Mouse (Mus musculus) embryonic stem cell, embryonic (primary cell): ENCODE data around the gene Gm340.

ENCODE experiments used
- CTCF ChIA-PET, 4 experiments: fragments of 300-600 bp in 2 of 4; fragments of 350-600 bp in 2 of 4; sonication (Branson Sonifier 250); formaldehyde crosslinking; loops; one replicate each; lab custom pipeline; 2022; ENCODE audit warnings: inconsistent platforms in 2 of 4; lab: Charles Lee
- POLR2A ChIA-PET, 4 experiments: fragments of 300-600 bp in 2 of 4; fragments of 350-600 bp in 2 of 4; sonication (Branson Sonifier 250); formaldehyde crosslinking; loops; one replicate each; lab custom pipeline; 2022; ENCODE audit warnings: antibody characterized with exemption in 4 of 4, inconsistent platforms in 1 of 4; lab: Charles Lee

Gene Gm340

DNA sequence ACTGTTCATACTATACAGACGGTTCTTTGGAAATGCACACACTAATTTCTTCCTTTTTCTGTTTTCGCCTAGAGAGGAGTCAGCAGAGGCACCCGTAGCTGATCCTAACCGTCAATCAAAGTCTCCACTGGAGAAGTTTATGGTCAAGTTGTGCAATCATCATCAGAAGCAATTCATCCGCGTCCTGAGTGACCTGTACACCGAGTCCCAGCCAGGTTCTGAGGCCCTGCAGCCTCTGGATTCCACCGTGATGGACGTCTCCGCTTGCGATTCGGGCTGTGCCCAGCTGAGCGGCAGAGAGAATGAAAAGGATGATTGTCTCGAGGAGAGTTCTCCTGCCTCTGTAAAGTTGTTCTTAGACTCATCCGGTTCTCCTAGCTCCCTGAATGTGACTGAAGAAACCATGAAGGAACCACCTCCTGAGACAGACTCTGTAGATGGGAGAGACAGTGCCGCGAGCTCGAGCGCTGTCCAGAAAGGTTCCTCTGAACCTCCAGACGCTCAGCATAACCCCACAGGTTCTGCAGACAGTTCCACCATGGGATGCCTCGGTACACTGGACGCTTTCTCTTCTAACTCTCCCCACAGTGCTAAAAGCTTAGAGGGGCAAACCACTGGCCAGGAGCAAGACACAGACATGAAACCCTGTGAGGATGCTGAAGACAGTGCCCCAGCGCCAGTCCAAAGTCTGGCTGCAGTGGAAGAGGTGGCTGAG lies at the start of gene Gm340:
Gm340 (plus strand) TSS at position 665 of the 715 bp plus-strand sequence.
- CTCF ChIA-PET, result interaction anchor here in 1 of 4 experiments (1.4 kb wide), 1 partner anchor 140 kb away, joined by 4 read pairs; no protein-coding TSS in a partner anchor
- POLR2A ChIA-PET, result interaction anchor here in 2 of 4 experiments (0.6 to 1.3 kb wide), 2 partner anchors 11 to 512 kb away, joined by 3 to 4 read pairs; no protein-coding TSS in a partner anchor

DNA sequence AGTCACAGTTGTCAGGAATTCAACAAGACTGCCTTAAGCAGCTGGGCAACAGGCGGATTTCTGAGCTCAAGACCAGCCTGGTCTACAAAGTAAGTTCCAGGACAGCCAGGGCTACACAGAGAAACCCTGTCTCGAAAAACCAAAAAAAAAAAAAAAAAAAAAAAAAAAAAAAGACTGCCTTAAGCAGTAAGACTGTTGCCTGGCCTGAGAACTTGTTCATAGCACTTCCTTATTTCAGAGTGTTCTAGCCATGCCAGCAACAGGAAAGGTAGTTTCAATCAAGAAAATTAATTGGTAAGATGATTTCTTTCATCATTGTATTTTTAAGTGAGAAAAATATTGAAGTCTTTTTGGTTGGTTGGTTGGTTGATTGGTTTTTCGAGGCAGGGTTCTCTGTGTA lies 48.1 kb upstream of the Gm340 start:
- ChIA-PET CTCF (no interaction called here), POLR2A (interaction anchor here in 1 of 4 experiments (0.7 kb wide), 1 partner anchor 252 kb away, joined by 4 read pairs; no protein-coding TSS in a partner anchor)

DNA sequence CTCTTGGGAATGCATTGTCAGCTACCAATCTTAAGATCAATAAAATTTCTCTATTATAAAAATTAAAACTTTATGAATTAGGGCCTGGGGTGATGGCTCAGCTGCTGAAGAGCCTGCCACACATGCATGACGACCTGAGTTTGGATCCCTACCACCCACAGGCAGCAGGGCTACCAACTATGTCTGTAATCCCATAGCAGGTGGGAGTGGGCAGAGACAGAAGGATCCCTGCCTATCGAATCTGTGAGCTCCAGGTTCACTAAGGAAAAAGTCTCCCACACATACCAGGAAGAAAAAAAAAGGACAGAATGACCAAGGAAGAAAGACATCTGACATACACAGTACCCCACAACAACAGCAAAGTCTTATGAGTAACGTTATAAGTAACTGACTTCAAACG lies 25.2 kb upstream of the Gm340 start:
- ChIA-PET POLR2A (interaction anchor here in 1 of 4 experiments (0.7 to 1.5 kb wide), 2 partner anchors 10 to 115 kb away, joined by 3 to 5 read pairs; no protein-coding TSS in a partner anchor), CTCF (no interaction called here)

DNA sequence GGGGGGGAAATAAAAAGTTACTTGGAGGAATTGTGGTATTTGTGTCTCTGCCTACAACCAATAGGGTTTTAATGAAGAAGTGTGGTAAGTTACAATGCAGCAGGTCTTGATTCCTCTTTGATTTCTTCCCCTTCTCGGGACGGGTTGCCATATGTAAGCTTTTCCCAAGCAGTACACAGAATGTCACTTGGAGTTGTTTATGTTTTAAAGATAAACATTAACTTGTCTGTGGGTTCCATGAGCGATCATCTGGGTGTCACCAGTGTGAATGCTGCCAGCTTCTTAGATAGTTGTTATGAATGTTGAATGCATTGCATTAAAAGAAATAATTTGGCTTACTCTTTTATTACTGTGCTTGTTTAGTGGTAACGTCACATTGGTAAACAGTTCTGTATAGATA lies 24.7 kb upstream of the Gm340 start:
- POLR2A ChIA-PET, result interaction anchor here in 1 of 4 experiments (0.7 kb wide), 1 partner anchor 115 kb away, joined by 3 read pairs; no protein-coding TSS in a partner anchor
- CTCF ChIA-PET, result no interaction called here

DNA sequence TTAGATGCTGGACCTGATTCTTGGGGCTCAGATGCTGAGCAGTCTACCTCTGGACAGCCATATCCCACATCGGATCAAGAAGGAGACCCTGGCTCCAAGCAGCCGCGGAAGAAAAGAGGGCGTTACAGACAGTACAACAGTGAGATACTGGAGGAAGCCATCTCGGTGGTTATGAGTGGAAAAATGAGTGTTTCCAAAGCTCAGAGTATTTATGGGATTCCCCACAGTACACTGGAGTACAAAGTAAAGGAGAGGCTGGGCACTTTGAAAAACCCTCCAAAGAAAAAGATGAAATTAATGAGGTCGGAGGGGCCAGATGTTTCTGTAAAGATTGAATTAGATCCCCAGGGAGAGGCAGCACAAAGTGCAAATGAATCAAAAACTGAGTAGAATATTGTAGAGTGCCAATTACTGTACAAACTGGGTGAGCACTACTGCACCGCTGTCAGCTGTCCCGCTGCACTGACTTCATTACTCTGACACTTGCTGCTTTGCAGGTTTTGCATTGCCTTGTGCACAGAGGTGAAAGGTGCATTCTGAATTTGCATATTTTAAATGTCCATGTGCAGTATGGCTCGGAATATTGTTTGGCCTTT lies 23.2 kb upstream of the Gm340 start:
- ChIA-PET CTCF (interaction anchor here in 1 of 4 experiments (0.6 kb wide), 1 partner anchor 70 kb away, joined by 4 read pairs; no protein-coding TSS in a partner anchor), POLR2A (no interaction called here)

DNA sequence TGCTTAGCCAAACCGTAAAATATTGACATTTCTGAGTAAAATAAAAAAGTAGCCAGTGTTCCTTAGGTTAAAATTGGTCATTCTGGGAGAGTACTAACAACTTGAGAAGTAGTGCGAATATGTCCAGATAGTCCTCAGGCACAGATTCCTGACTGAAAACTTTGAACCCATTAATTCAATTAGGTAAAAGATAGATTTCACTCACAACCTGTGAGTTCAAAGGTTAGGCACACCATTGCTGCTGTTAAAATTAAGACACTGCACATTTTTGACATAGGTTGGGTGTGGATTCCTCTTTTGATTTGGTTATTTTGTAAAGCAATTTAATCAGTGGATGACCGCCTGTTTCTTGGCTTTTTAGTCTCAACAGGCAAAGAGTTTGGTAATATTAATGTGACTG lies 21.3 kb upstream of the Gm340 start:
- POLR2A ChIA-PET, result no interaction called here
- CTCF ChIA-PET, result interaction anchor here in 1 of 4 experiments (0.5 kb wide), 1 partner anchor 85 kb away, joined by 11 read pairs; no protein-coding TSS in a partner anchor

DNA sequence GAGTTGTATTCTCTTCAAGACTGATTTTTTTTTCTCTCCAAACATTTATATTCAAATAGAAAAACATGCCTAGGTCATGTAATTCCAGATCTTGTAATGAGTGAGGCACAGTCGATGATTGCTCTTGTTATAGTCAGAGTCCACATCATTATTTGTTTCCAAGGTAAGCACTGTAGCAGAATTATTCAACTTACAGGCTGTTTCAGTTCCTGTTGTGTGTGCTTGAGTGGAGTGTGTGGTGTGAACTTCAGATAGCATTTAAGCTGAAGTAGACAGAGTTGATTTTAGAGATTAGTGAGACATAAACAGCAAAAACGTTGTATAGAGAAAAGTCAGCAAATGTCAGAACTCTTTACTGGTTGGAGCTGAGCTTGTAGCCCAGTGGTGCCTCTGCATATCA lies 13.4 kb upstream of the Gm340 start:
- POLR2A ChIA-PET, result interaction anchor here in 1 of 4 experiments (0.9 kb wide), 1 partner anchor 43 kb away, joined by 3 read pairs; no protein-coding TSS in a partner anchor

DNA sequence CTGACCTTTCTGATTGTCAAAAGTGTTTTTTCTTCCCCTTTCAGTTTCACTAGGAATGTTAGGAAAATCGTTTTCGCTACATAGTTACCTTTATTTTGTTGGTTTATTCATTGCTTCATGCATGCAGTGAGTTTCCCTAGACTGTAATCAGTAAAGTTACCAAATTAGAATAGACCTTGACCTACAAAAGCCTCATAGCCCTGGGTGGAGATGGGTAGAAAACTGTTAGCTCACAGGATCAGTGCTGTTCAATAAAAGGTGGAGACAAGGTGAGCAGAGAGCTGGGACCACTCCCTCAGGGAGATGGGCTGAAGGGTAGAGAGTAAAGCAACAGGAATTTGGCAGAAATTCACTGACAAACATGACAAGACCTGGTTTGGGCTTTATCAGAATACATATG lies 8.5 kb upstream of the Gm340 start:
- CTCF ChIA-PET, result no interaction called here

More for the DNA sequence above, 13.4 kb upstream of the Gm340 start:
- CTCF ChIA-PET, result no interaction called here

DNA sequence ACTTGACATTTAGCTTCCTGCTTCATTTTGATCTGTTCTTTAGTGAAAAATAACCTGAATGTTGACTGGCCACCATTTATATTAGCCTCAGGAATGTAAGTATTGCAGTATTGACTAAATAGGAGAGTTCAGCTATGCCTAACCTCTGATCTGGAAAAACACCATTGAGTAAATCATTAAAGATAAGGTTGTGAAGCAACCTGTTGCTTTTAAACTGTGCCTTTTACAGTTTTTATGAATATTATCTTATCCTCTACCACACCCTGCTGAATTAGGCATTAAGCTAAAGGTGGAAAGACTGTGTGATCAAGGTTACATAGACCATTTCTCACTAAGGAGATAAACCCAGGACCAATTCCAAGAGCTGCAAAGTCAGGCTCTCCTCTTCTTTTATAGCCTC lies 4.6 kb upstream of the Gm340 start:
- ChIA-PET CTCF (no interaction called here), POLR2A (interaction anchor here in 1 of 4 experiments (0.7 to 5.5 kb wide), 3 partner anchors 11 to 339 kb away, joined by 3 to 26 read pairs (median 5); no protein-coding TSS in a partner anchor)

More for the DNA sequence above, 8.5 kb upstream of the Gm340 start:
- POLR2A ChIA-PET, result interaction anchor here in 1 of 4 experiments (1.3 to 1.7 kb wide), 2 partner anchors 10 to 12 kb away, joined by 4 to 5 read pairs; no protein-coding TSS in a partner anchor

DNA sequence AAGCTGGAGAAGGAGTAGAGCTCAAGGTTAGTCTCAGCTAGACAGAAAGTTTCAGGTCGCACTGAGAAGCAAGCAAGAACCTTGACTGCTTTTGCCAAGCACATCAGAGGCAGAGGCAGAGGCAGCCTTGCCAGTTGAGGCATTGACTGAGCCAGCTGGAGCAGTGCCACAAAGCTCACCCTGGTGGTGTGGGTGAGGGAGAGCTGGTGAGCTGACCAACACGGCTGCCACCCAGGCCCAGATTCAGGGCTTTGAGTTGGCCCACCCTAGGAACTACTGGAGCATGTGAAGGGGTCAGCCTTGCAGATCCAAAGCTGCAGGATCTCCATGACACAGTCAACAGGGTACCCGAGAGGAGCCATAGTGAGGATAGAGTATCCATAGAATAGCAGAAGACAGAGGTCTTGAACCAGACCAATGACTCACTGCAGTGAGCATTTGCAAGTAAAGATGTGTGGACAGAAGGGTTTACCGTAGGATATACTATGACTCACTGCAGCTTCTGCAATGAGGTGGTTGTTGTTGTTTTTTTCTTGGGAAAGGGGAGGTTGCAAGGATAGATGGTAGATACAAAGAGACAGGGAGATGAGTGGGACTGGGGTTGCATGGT lies 2.8 kb upstream of the Gm340 start:
- POLR2A ChIA-PET, result interaction anchor here in 1 of 4 experiments (1.1 to 5.5 kb wide), 2 partner anchors 9 to 14 kb away, joined by 3 to 26 read pairs; no protein-coding TSS in a partner anchor
- CTCF ChIA-PET, result interaction anchor here in 2 of 4 experiments (0.6 to 0.7 kb wide), 2 partner anchors 488 to 537 kb away, joined by 4 to 5 read pairs; no protein-coding TSS in a partner anchor

DNA sequence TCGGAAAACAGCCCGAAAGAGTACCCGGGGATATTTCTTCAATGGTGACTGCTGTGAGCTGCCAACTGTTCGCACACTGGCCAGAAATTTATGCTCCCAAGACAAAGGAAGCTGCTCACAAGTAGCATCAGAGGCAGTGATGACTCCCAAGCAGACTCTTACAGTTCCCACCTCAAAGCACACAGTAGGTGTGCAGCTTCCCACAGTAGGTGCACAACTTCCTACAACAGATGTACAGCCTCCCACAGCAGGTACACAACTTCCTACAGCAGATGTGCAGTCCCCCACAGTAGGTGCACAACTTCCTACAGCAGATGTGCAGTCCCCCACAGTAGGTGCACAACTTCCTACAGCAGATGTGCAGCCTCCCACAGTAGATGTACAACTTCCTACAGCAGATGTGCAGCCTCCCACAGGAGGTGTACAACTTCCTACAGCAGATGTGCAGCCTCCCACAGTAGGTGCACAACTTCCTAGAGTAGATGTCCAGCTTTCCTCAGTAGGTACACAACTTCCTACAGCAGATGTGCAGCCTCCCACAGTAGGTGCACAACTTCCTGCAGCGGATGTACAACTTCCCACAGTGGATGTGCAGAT lies 846 bp downstream of the Gm340 start:
- ChIA-PET POLR2A (interaction anchor here in 1 of 4 experiments (1.3 kb wide), 1 partner anchor 12 kb away, joined by 3 read pairs; no protein-coding TSS in a partner anchor), CTCF (no interaction called here)

DNA sequence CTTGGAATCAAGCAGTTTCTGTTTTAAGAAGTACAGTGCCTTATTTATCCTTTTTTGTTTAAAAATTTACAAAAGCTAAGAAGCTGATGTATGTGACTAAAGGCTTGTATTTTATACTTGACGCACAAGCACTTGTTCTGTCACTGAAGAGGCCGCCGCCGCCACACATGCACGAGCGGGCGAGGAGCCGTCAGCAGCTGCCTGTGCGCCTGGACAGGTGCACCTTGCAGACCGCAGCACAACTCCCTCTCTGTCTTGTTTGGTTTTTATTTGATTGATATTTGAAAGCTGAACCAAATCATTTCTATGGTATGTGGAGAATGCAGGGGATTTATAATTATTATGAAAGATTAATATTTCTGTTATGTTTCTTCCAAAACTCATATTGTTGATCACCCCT lies 4.6 kb downstream of the Gm340 start:
- CTCF ChIA-PET, result interaction anchor here in 1 of 4 experiments (1.2 kb wide), 1 partner anchor 43 kb away, joined by 3 read pairs; no protein-coding TSS in a partner anchor
- POLR2A ChIA-PET, result interaction anchor here in 2 of 4 experiments (0.6 to 4.4 kb wide), 6 partner anchors 8 to 24 kb away, joined by 3 to 26 read pairs (median 4); no protein-coding TSS in a partner anchor

DNA sequence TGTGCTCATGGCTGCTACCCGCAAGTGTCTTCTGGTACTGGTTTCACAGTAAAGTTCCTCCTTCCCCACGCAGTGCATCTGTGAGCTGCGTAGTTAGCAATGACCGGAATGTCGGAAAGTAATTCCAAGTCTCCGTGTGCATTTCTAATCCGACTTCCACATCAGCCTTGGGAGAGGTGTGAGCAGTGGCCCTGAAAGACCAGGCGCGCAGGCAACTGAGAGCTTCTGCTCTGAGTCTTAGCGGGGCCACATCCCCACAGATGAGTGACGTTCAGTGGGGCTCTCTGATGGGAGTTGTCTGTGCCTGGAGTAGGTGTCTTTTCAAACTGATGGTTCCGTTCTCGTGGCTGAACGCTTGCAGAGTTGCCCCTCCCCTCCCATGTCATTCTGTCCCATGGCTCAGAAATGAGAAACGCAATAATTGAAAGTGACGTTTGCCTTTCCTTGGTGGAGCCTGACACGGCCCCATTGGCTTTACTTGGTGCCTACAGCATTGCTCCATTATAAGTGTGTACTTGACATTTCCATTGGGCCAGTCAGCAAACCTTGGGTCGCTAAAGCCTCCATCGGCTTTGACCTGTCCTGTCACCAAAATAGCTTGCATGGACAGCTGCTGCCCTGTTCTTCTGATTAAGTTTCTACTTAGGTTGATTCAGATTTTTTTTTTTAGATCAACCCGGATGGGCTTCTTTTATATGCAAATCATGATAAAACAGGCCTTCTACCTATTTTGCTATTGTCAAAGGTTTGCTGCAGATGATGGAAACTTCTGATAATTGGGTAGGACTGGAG lies 5.5 kb downstream of the Gm340 start:
- ChIA-PET CTCF (interaction anchor here in 2 of 4 experiments (0.6 to 1.2 kb wide), 2 partner anchors 42 to 225 kb away, joined by 3 read pairs; no protein-coding TSS in a partner anchor), POLR2A (interaction anchor here in 3 of 4 experiments (0.6 to 4.4 kb wide), 5 partner anchors 9 to 51 kb away, joined by 3 to 26 read pairs (median 5); no protein-coding TSS in a partner anchor)

DNA sequence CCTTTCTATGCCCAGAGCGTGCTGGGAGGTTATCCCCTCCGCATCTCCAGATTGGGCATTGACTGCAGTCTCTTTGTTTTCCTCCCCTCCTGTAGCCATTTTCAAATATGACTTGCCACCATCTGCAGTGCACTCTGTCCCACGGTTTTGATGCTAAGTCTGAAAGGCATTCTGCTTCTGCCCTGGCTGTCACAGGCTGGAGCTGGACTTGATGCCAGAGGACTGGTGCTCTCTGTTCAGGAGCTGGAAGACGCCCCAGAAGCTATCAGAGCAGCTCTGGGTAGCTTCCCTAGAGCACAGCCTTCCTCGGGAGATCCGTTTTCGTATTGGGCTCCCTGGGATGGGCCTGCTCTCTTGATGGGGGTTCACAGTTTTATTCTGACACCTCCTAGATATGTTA lies 6.9 kb downstream of the Gm340 start:
- ChIA-PET CTCF (interaction anchor here in 1 of 4 experiments (0.5 to 1.2 kb wide), 2 partner anchors 145 to 502 kb away, joined by 3 read pairs; no protein-coding TSS in a partner anchor), POLR2A (interaction anchor here in 2 of 4 experiments (0.7 to 4.4 kb wide), 8 partner anchors 11 to 246 kb away, joined by 3 to 26 read pairs (median 4); no protein-coding TSS in a partner anchor)

DNA sequence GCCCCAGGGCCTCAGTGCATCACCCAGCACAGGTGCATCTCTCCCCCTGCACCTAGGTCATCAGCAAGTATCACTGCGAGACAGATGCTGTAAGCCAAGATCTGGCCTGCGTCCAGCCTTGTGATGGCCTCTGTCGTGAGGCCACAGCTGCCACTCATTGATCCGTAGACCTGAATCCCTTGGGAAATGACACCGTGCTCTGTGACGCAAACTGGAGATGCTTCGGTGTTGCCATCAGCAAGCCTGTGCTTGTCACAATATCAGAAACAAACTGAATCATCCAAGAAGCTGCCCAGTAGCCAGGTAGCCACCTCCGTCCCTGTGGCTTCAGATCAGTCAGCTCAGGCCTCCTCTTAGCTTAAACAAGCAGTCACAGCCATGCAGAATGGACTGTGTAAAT lies 7.5 kb downstream of the Gm340 start:
- ChIA-PET CTCF (interaction anchor here in 2 of 4 experiments (0.5 to 1.2 kb wide), 4 partner anchors 13 to 503 kb away, joined by 3 to 5 read pairs (median 4); no protein-coding TSS in a partner anchor), POLR2A (interaction anchor here in 3 of 4 experiments (0.6 to 4.4 kb wide), 8 partner anchors 11 to 667 kb away, joined by 3 to 26 read pairs (median 4); no protein-coding TSS in a partner anchor)

DNA sequence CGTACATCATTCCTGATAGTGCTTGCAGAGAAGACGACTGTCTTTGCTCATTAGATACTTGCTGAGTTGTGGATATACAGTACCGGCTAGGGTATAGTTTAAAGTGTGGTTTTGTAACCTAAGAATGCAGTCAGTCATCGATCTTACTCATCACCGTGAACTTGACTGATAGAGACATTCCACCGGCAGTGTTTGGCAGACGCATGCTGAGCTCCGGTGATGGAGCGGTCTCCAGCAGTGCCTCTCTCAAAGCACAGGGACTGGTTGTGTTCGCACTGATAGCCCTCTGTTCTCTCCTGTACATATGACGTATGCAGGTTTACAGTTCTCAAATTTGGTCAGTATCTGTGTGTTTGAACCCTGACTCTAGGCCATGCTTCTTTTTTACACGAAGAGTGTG lies 9.6 kb downstream of the Gm340 start:
- POLR2A ChIA-PET, result no interaction called here
- CTCF ChIA-PET, result no interaction called here
